In the genomic region with DNA sequence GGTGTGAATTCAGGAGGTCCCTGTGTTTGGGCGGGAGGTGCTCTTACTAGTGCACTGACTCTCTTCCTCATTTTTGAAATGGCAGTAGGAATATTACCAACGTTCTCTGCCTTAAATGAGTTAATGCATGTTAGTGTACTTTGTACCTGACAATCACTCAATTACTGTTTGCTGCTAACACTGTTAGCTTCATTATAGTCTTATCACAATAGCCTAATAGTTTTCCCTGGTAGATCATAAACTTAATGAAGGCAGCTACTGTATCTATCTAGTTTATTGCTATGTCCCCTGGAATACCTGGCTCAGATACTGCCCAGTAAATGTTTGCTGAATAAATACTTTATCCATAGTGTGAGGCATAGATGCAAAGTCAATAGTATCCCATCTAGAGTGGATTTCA, we compare ENCODE assay signal across 23 mouse cellular contexts. TPM values are rescaled to one million over a fixed set of nuclear protein-coding genes. Genes with fewer than 3 reads are reported as not detected.
"Had no signal": no experiment of that assay in that cellular context is flagged by ENCODE, and none has a peak within 500 bp of the region (broad histone marks: within the 10 kb centered on the region; RNA-seq: fewer than 3 reads in every experiment).

No protein-coding gene starts in this region.

- H3K4me1 ChIP-seq: neural tube, embryonic 13.5 days; neural tube, embryonic 15.5 days; stomach, embryonic 15.5 days had no signal

- H3K27me3 ChIP-seq: neural tube, embryonic 15.5 days; stomach, embryonic 15.5 days had no signal

- H3K9ac ChIP-seq: neural tube, embryonic 13.5 days; neural tube, embryonic 15.5 days; stomach, embryonic 15.5 days had no signal

- H3K9me3 ChIP-seq: neural tube, embryonic 13.5 days; neural tube, embryonic 15.5 days; stomach, embryonic 15.5 days had no signal

- H3K4me2 ChIP-seq: neural tube, embryonic 13.5 days; neural tube, embryonic 15.5 days; stomach, embryonic 15.5 days had no signal

- H3K36me3 ChIP-seq: neural tube, embryonic 13.5 days; neural tube, embryonic 15.5 days; stomach, embryonic 15.5 days had no signal

- DNase-seq: retina, postnatal 1 day; right cerebral cortex, adult 18-20 months; right cerebral cortex, postnatal 14 days; right cerebral cortex, postnatal 25 days; right cerebral cortex, postnatal 4 days; spleen, adult 18-20 months; thymus, adult 18-20 months; thymus, adult 2 months; thymus, postnatal 14 days; thymus, postnatal 25 days; thymus, postnatal 36 days; thymus, postnatal 4 days had no signal

- H3K27ac ChIP-seq: neural tube, embryonic 13.5 days; neural tube, embryonic 15.5 days; stomach, embryonic 15.5 days; stomach, postnatal 0 days had no signal

- H3K4me3 ChIP-seq: neural tube, embryonic 13.5 days; neural tube, embryonic 15.5 days; stomach, embryonic 15.5 days had no signal

RNA-seq across cellular contexts. Expression of a gene that starts 15.2 kb away (rescaled TPM):
- total RNA-seq: neutrophil, adult 5-6 weeks had no signal
- polyA plus RNA-seq: small intestine, adult 2 months; spleen, adult 2 months; stomach, embryonic 14.5 days; stomach, embryonic 16.5 days; stomach, postnatal 0 days; thymus, postnatal 0 days; urinary bladder, adult 2 months had no signal
